Mouse (Mus musculus) forebrain, embryonic 14.5 days (tissue): ENCODE measurements at regions not wholly inside any gene's neighbourhood (a gene's known extent, or its start where the extent isn't known, plus 50 kb on each side); places are given as distances from the start of the nearest gene placed in this dataset.
A peak's percentile ranks its signal among the peaks of the same experiment; 100 is the strongest.

Source experiments
- ATAC-seq: fragments of 200-750 bp; cut with Nextera tagmentation; 2 replicates; pipeline ENCODE4 v1.8.0; 2017; ENCODE audit warnings: mild to moderate bottlenecking, moderate library complexity
- DNase-seq: peaks from one replicate; pipeline ENCODE4 v3.0.0-alpha.2; 2015; ENCODE audit warnings: low spot score
- H3K27ac ChIP-seq: fragments of 300-500 bp; sonication (generic); 2 replicates; pipeline ENCODE4 v1.5.1; 2014; ENCODE audit warnings: low read depth, mild to moderate bottlenecking, control low read depth, low read length, moderate library complexity
- H3K27me3 ChIP-seq: fragments of 300-500 bp; sonication (generic); replicated peaks from 2 replicates; pipeline ENCODE4 v1.6.1; 2014; ENCODE audit warnings: low read length, control low read depth, mixed read lengths; ENCODE audit not compliant: control insufficient read depth, insufficient read depth
- H3K36me3 ChIP-seq: fragments of 300-500 bp; sonication (generic); 2 replicates; pipeline ENCODE4 v1.6.1; 2014; ENCODE audit warnings: low read length, control low read depth; ENCODE audit not compliant: control insufficient read depth, insufficient read depth
- H3K4me1 ChIP-seq: fragments of 300-500 bp; sonication (generic); 2 replicates; pipeline ENCODE4 v1.6.1; 2014; ENCODE audit warnings: antibody characterized with exemption, low read length, control low read depth; ENCODE audit not compliant: control insufficient read depth, insufficient read depth
- H3K4me2 ChIP-seq: fragments of 300-500 bp; sonication (generic); 2 replicates; pipeline ENCODE4 v1.6.1; 2014; ENCODE audit warnings: mild to moderate bottlenecking, control low read depth, low read length
- H3K4me3 ChIP-seq: fragments of 300-500 bp; sonication (generic); 2 replicates; pipeline ENCODE4 v1.5.1; 2014; ENCODE audit warnings: low read depth, low read length, control low read depth
- H3K9ac ChIP-seq: fragments of 300-500 bp; sonication (generic); 2 replicates; pipeline ENCODE4 v1.6.1; 2014; ENCODE audit warnings: mild to moderate bottlenecking, low read length, control low read depth, moderate library complexity
- H3K9me3 ChIP-seq: fragments of 300-500 bp; sonication (generic); replicated peaks from 2 replicates; pipeline ENCODE4 v1.6.1; 2016; ENCODE audit warnings: low read length, control low read depth, mixed read lengths; ENCODE audit not compliant: control insufficient read depth
- WGBS: fragments of 180-500 bp; shearing (Covaris S2); extraction: QIAGEN DNeasy Blood & Tissue Kit; methylation state at CpG from one replicate; pipeline ENCODE4 v1.1.7; 2014; 5-methylcytosine and 5-hydroxymethylcytosine counted together

DNA sequence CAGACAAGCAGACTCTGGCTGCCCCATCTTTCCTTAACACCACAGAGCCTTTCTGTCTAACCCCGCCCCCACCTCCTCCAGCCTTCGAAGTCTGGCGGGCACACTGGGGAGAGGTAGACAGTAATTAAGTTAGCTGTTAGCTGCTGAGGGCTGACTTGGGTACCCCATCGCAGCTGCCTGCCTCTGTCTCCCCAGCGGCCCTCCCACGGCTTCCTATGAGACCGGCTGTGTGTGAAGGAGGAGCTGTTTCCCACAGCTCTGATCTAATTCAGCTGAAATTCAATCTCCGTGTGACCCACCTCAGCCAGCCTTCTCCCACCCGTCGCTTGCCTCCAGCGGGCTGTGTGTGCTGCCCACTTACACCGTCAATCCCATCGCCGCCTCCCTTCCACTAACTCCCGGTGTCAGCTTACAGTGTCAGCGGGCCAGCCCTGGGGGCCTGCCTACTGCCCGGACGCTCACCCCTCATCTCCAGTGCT lies 892.5 kb downstream of the Zfp704 start:
- H3K4me1 ChIP-seq = peaks cover 20% of the 10 kb centered on the region
- H3K27me3 ChIP-seq = no peaks in the 10 kb centered on the region
- peak overlapping the region; percentile 60 for H3K4me2 ChIP-seq
- ATAC-seq = peak; percentile 81
- DNase-seq = peak; percentile 64
- 1% methylated on average over 18 of the region's 18 CpGs for WGBS
- H3K9ac ChIP-seq = peak overlapping the region; percentile 50
- peak overlapping the region; percentile 26 for H3K4me3 ChIP-seq
- no peaks in the 10 kb centered on the region for H3K36me3 ChIP-seq
- peak overlapping the region; percentile 15; the same call in 1 of the 2 replicates for H3K27ac ChIP-seq
- H3K9me3 ChIP-seq = no peaks in the 10 kb centered on the region
